ENCODE assay signal across 8 mouse cellular contexts in the genomic region with DNA sequence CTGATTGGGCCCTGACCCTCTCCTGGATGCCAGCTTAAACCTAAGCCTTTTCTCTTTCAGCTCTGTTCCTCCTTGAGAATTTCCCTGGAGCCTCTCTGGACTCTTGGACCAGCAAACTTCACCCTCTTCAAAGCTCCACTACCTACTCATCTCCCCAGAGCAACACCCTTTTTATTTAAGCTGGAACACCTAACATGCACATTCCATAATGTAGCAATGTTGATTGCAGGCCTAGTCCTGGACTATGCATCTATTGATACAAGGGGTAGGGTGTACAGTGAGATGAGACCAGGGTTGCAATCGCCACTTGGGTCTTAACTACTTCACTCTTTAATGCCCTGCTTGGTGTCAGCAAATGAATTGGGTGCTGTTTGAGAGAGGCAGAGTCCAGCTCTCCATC. TPM values are rescaled to one million over a fixed set of nuclear protein-coding genes. Genes with fewer than 3 reads are reported as not detected.
DNase-seq lines count a peak whose midpoint lies in the region; ATAC-seq lines count a peak whose summit lies in the region.

No protein-coding gene starts in this region.

- 95% methylated on average over 1 of the region's 1 CpGs for WGBS in kidney, embryonic 14.5 days
- WGBS in hindbrain, embryonic 13.5 days, result 92% methylated on average over 1 of the region's 1 CpGs
- WGBS in midbrain, embryonic 12.5 days, result 96% methylated on average over 1 of the region's 1 CpGs

- peak overlapping the region; percentile 90 for H3K4me3 ChIP-seq in kidney, embryonic 14.5 days (ENCODE audit: low read length)
- peak overlapping the region; percentile 65 for H3K4me3 ChIP-seq in hindbrain, embryonic 13.5 days
- peak overlapping the region; percentile 80 for H3K4me3 ChIP-seq in midbrain, embryonic 12.5 days

- H3K9ac ChIP-seq in kidney, embryonic 14.5 days (ENCODE audit: low read depth, low read length), result no peak overlapping the region
- peak overlapping the region; percentile 86 for H3K9ac ChIP-seq in hindbrain, embryonic 13.5 days
- 0 out of 2 replicates have a peak overlapping the region, but pooled peaks have one; percentile 6 for H3K9ac ChIP-seq in midbrain, embryonic 12.5 days (replicated peaks)

- no peak for DNase-seq in kidney, postnatal 4 days
- no peak for DNase-seq in retina, embryonic 14.5 days (ENCODE audit: low spot score)
- DNase-seq in layer of hippocampus, adult 9-10 months (ENCODE audit: low spot score), result no peak
- DNase-seq in adrenal gland, postnatal 36 days, result no peak

- H3K27ac ChIP-seq in kidney, embryonic 14.5 days (ENCODE audit: low read depth, low read length), result 0 out of 2 replicates have a peak overlapping the region, but pooled peaks have one; percentile 1
- H3K27ac ChIP-seq in hindbrain, embryonic 13.5 days, result peak overlapping the region; percentile 82
- peak overlapping the region; percentile 30; the same call in 1 of the 2 replicates for H3K27ac ChIP-seq in midbrain, embryonic 12.5 days (replicated peaks)

- peaks cover 13% of the 10 kb centered on the region for H3K4me1 ChIP-seq in kidney, embryonic 14.5 days (ENCODE audit: control insufficient read depth, insufficient read depth, low read length)
- peaks cover 24% of the 10 kb centered on the region for H3K4me1 ChIP-seq in hindbrain, embryonic 13.5 days (replicated peaks)
- H3K4me1 ChIP-seq in midbrain, embryonic 12.5 days, result peaks cover 13% of the 10 kb centered on the region

- no peaks in the 10 kb centered on the region for H3K27me3 ChIP-seq in kidney, embryonic 14.5 days (ENCODE audit: control insufficient read depth, insufficient read depth, low read length)
- H3K27me3 ChIP-seq in hindbrain, embryonic 13.5 days, result peaks cover 6% of the 10 kb centered on the region; the same call in 1 of the 2 replicates
- peaks cover 7% of the 10 kb centered on the region for H3K27me3 ChIP-seq in midbrain, embryonic 12.5 days

- peaks cover 23% of the 10 kb centered on the region for H3K36me3 ChIP-seq in kidney, embryonic 14.5 days (ENCODE audit: control insufficient read depth, insufficient read depth, low read length)
- peaks cover 27% of the 10 kb centered on the region for H3K36me3 ChIP-seq in hindbrain, embryonic 13.5 days
- peaks cover 27% of the 10 kb centered on the region for H3K36me3 ChIP-seq in midbrain, embryonic 12.5 days

- H3K9me3 ChIP-seq in kidney, embryonic 14.5 days (ENCODE audit: control insufficient read depth, low read length), result no peaks in the 10 kb centered on the region
- no peaks in the 10 kb centered on the region for H3K9me3 ChIP-seq in hindbrain, embryonic 13.5 days
- H3K9me3 ChIP-seq in midbrain, embryonic 12.5 days, result no peaks in the 10 kb centered on the region

- peak; percentile 21; the same call in 1 of the 2 replicates for ATAC-seq in kidney, embryonic 14.5 days (ENCODE audit: low FRiP score, low TSS enrichment)
- ATAC-seq in common myeloid progenitor, adult 5-6 weeks (replicated peaks; ENCODE audit: low read depth, poor library complexity, severe bottlenecking), result peak; percentile 4; the same call in 1 of the 2 replicates
- peak; percentile 24; the same call in 1 of the 2 replicates for ATAC-seq in hindbrain, embryonic 13.5 days (ENCODE audit: low FRiP score)
- ATAC-seq in midbrain, embryonic 12.5 days (ENCODE audit: low FRiP score, low read depth), result peak; percentile 43; the same call in 1 of the 2 replicates

- peak overlapping the region; percentile 61; the same call in 1 of the 2 replicates for H3K4me2 ChIP-seq in kidney, embryonic 14.5 days (replicated peaks; ENCODE audit: low read depth, low read length)
- peak overlapping the region; percentile 94 for H3K4me2 ChIP-seq in hindbrain, embryonic 13.5 days
- H3K4me2 ChIP-seq in midbrain, embryonic 12.5 days (replicated peaks), result peak overlapping the region; percentile 71

RNA-seq across cellular contexts. Expression of a gene that starts 0.4 kb away (rescaled TPM):
- 223 and 260 TPM in 2 replicates for polyA plus RNA-seq in kidney, embryonic 14.5 days (2014; fragmentation: Nextera tagmentation; extraction: Ambion mirVana)
- 114 and 134 TPM in 2 replicates for total RNA-seq in common myeloid progenitor, adult 5-6 weeks (2017)
- 270 and 293 TPM in 2 replicates for polyA plus RNA-seq in hindbrain, embryonic 13.5 days (2015; fragmentation: Nextera tagmentation; extraction: Ambion mirVana)
- polyA plus RNA-seq in midbrain, embryonic 12.5 days (2016; fragmentation: Nextera tagmentation; extraction: Ambion mirVana), result 163 and 183 TPM in 2 replicates
- total RNA-seq in adrenal gland, postnatal 36 days (2021), result 1,000 to 10,000 TPM in 1 of 2 experiments, 100 to 1,000 TPM in 1; 932 to 1,123 TPM

RNA-seq across cellular contexts. Expression of a gene that starts 5.7 kb away (rescaled TPM):
- not detected in 2 replicates for polyA plus RNA-seq in kidney, embryonic 14.5 days (2014; fragmentation: Nextera tagmentation; extraction: Ambion mirVana)
- 12.4 and 58.4 TPM in 2 replicates for total RNA-seq in common myeloid progenitor, adult 5-6 weeks (2017)
- 0.36 TPM in 1 of 2 replicates, not detected in the other for polyA plus RNA-seq in hindbrain, embryonic 13.5 days (2015; fragmentation: Nextera tagmentation; extraction: Ambion mirVana)
- 0.56 TPM in 1 of 2 replicates, not detected in the other for polyA plus RNA-seq in midbrain, embryonic 12.5 days (2016; fragmentation: Nextera tagmentation; extraction: Ambion mirVana)
- total RNA-seq in adrenal gland, postnatal 36 days (2021), result 1 to 10 TPM; 2.6 to 3.3 TPM

RNA-seq across cellular contexts. Expression of a gene that starts 14.6 kb away (rescaled TPM):
- 1.4 and 1.7 TPM in 2 replicates for polyA plus RNA-seq in kidney, embryonic 14.5 days (2014; fragmentation: Nextera tagmentation; extraction: Ambion mirVana)
- not detected in 2 replicates for total RNA-seq in common myeloid progenitor, adult 5-6 weeks (2017)
- polyA plus RNA-seq in hindbrain, embryonic 13.5 days (2015; fragmentation: Nextera tagmentation; extraction: Ambion mirVana), result 2.3 and 2.6 TPM in 2 replicates
- 0.43 and 0.63 TPM in 2 replicates for polyA plus RNA-seq in midbrain, embryonic 12.5 days (2016; fragmentation: Nextera tagmentation; extraction: Ambion mirVana)
- total RNA-seq in adrenal gland, postnatal 36 days (2021), result 1 to 10 TPM; 3.0 to 4.4 TPM

RNA-seq across cellular contexts. Expression of a gene that starts 46.5 kb away (rescaled TPM):
- polyA plus RNA-seq in kidney, embryonic 14.5 days (2014; fragmentation: Nextera tagmentation; extraction: Ambion mirVana), result not detected in 2 replicates
- not detected in 2 replicates for total RNA-seq in common myeloid progenitor, adult 5-6 weeks (2017)
- not detected in 2 replicates for polyA plus RNA-seq in hindbrain, embryonic 13.5 days (2015; fragmentation: Nextera tagmentation; extraction: Ambion mirVana)
- 0.56 TPM in 1 of 2 replicates, not detected in the other for polyA plus RNA-seq in midbrain, embryonic 12.5 days (2016; fragmentation: Nextera tagmentation; extraction: Ambion mirVana)
- total RNA-seq in adrenal gland, postnatal 36 days (2021), result not detected

RNA-seq across cellular contexts. Expression of a gene that starts 53.4 kb away (rescaled TPM):
- polyA plus RNA-seq in kidney, embryonic 14.5 days (2014; fragmentation: Nextera tagmentation; extraction: Ambion mirVana), result 3.1 and 3.7 TPM in 2 replicates
- total RNA-seq in common myeloid progenitor, adult 5-6 weeks (2017), result 1.8 and 3.7 TPM in 2 replicates
- polyA plus RNA-seq in hindbrain, embryonic 13.5 days (2015; fragmentation: Nextera tagmentation; extraction: Ambion mirVana), result 1.4 and 1.8 TPM in 2 replicates
- 0.66 TPM in 1 of 2 replicates, not detected in the other for polyA plus RNA-seq in midbrain, embryonic 12.5 days (2016; fragmentation: Nextera tagmentation; extraction: Ambion mirVana)
- under 1 TPM; 0.50 to 0.89 TPM for total RNA-seq in adrenal gland, postnatal 36 days (2021)

Comparison
In these comparisons a context has a peak if more than half of its experiments do, and no peak if none do; other contexts are left out.
1. H3K27ac ChIP-seq: peak in every context shown above with its lines; median percentile 82 in hindbrain, embryonic 13.5 days; 30 in midbrain, embryonic 12.5 days; 1 in kidney, embryonic 14.5 days.